ENCODE assay signal across 16 mouse cellular contexts in genomic region chr10:127185101-127185500, GRCm38 (mm10). TPM values are rescaled to one million over a fixed set of nuclear protein-coding genes. Genes with fewer than 3 reads are reported as not detected.
DNase-seq lines count a peak whose midpoint lies in the region; ATAC-seq lines count a peak whose summit lies in the region.
"Had no signal": no experiment of that assay in that cellular context is flagged by ENCODE, and none has a peak within 500 bp of the region (broad histone marks: within the 10 kb centered on the region; RNA-seq: fewer than 3 reads in every experiment).

No protein-coding gene starts in this region.

- H3K36me3 ChIP-seq in neural tube, embryonic 14.5 days (ENCODE audit: control insufficient read depth, insufficient read depth, low read length): no peaks in the 10 kb centered on the region; the same call in 1 of the 2 replicates
- H3K36me3 ChIP-seq in embryonic facial prominence, embryonic 10.5 days (replicated peaks): peaks cover 43% of the 10 kb centered on the region
- H3K36me3 ChIP-seq in kidney, embryonic 14.5 days (ENCODE audit: control insufficient read depth, insufficient read depth, low read length): peaks cover 12% of the 10 kb centered on the region; the same call in 1 of the 2 replicates

- 70% methylated on average over 9 of the region's 9 CpGs for WGBS in neural tube, embryonic 14.5 days
- WGBS in embryonic facial prominence, embryonic 10.5 days: 78% methylated on average over 9 of the region's 9 CpGs
- WGBS in kidney, embryonic 14.5 days: 72% methylated on average over 9 of the region's 9 CpGs

- H3K9me3 ChIP-seq in neural tube, embryonic 14.5 days (ENCODE audit: control insufficient read depth, low read length): no peaks in the 10 kb centered on the region
- no peaks in the 10 kb centered on the region for H3K9me3 ChIP-seq in embryonic facial prominence, embryonic 10.5 days
- H3K9me3 ChIP-seq in kidney, embryonic 14.5 days (ENCODE audit: control insufficient read depth, low read length): no peaks in the 10 kb centered on the region
- H3K9me3 ChIP-seq: embryonic facial prominence, embryonic 12.5 days; limb, embryonic 15.5 days; lung, embryonic 15.5 days had no signal

- H3K27me3 ChIP-seq in neural tube, embryonic 14.5 days (ENCODE audit: control insufficient read depth, insufficient read depth, low read length): 0 out of 2 replicates have a peak, but pooled peaks cover 3% of the 10 kb centered on the region
- H3K27me3 ChIP-seq in embryonic facial prominence, embryonic 10.5 days (replicated peaks; ENCODE audit: low read depth, poor library complexity, severe bottlenecking): peaks cover 55% of the 10 kb centered on the region
- H3K27me3 ChIP-seq in kidney, embryonic 14.5 days (ENCODE audit: control insufficient read depth, insufficient read depth, low read length): peaks cover 6% of the 10 kb centered on the region; the same call in 1 of the 2 replicates
- H3K27me3 ChIP-seq: CH12.LX had no signal

- no peak for ATAC-seq in neural tube, embryonic 14.5 days (ENCODE audit: low read depth)
- no peak for ATAC-seq in kidney, embryonic 14.5 days (ENCODE audit: low FRiP score, low TSS enrichment)
- ATAC-seq: forebrain, embryonic 14.5 days; intestine, embryonic 16.5 days had no signal

- intact Hi-C loops in heart, postnatal 36 days (cut with DNase I): no loop called here

- H3K4me2 ChIP-seq in neural tube, embryonic 14.5 days (ENCODE audit: low read depth, low read length): no peak overlapping the region
- no peak overlapping the region for H3K4me2 ChIP-seq in kidney, embryonic 14.5 days (replicated peaks; ENCODE audit: low read depth, low read length)
- H3K4me2 ChIP-seq: limb, embryonic 15.5 days; lung, embryonic 15.5 days had no signal

- DNase-seq in heart, adult 11 months: peak; percentile 90
- no peak for DNase-seq in heart, postnatal 36 days
- no peak for DNase-seq in neural tube, embryonic 10.5 days (ENCODE audit: extremely low spot score, low spot score)
- DNase-seq in ES-CJ7 (ENCODE audit: low read depth, low spot score): peak; percentile 86
- no peak for DNase-seq in embryonic facial prominence, embryonic 10.5 days (ENCODE audit: low spot score)
- DNase-seq in cerebellum, postnatal 25 days: no peak
- DNase-seq: adrenal gland, adult 8-10 months; gastrocnemius, postnatal 10 days had no signal

- H3K4me1 ChIP-seq in neural tube, embryonic 14.5 days (ENCODE audit: control insufficient read depth, insufficient read depth, low read length): peaks cover 26% of the 10 kb centered on the region
- H3K4me1 ChIP-seq in embryonic facial prominence, embryonic 10.5 days: peaks cover 64% of the 10 kb centered on the region
- peaks cover 27% of the 10 kb centered on the region for H3K4me1 ChIP-seq in kidney, embryonic 14.5 days (ENCODE audit: control insufficient read depth, insufficient read depth, low read length)

- no peak overlapping the region for H3K27ac ChIP-seq in neural tube, embryonic 14.5 days (ENCODE audit: low read depth, low read length)
- H3K27ac ChIP-seq in embryonic facial prominence, embryonic 10.5 days (replicated peaks): no peak overlapping the region
- H3K27ac ChIP-seq in kidney, embryonic 14.5 days (ENCODE audit: low read depth, low read length): no peak overlapping the region
- H3K27ac ChIP-seq: embryonic facial prominence, embryonic 12.5 days; limb, embryonic 15.5 days; lung, embryonic 15.5 days had no signal

- no peak overlapping the region for H3K4me3 ChIP-seq in neural tube, embryonic 14.5 days (ENCODE audit: low read depth, low read length)
- peak overlapping the region; percentile 43; the same call in 1 of the 2 replicates for H3K4me3 ChIP-seq in embryonic facial prominence, embryonic 10.5 days
- no peak overlapping the region for H3K4me3 ChIP-seq in kidney, embryonic 14.5 days (ENCODE audit: low read length)
- H3K4me3 ChIP-seq: embryonic facial prominence, embryonic 12.5 days; limb, embryonic 15.5 days; lung, embryonic 15.5 days had no signal

- 0 out of 2 replicates have a peak overlapping the region, but pooled peaks have one; percentile 11 for H3K9ac ChIP-seq in neural tube, embryonic 14.5 days (replicated peaks; ENCODE audit: low read depth, low read length)
- no peak overlapping the region for H3K9ac ChIP-seq in kidney, embryonic 14.5 days (ENCODE audit: low read depth, low read length)
- H3K9ac ChIP-seq: embryonic facial prominence, embryonic 12.5 days; limb, embryonic 15.5 days; lung, embryonic 15.5 days had no signal

RNA-seq across cellular contexts. Expression of gene Slc26a10, which starts 4.7 kb away (rescaled TPM):
- total RNA-seq in heart, postnatal 36 days (2021): 10 to 100 TPM; 17.2 to 23.1 TPM
- 0.80 and 1.3 TPM in 2 replicates for polyA plus RNA-seq in neural tube, embryonic 14.5 days (2014; fragmentation: Nextera tagmentation; extraction: Ambion mirVana)
- polyA plus RNA-seq in embryonic facial prominence, embryonic 10.5 days (2016; fragmentation: Nextera tagmentation; extraction: Ambion mirVana): 2.1 and 2.9 TPM in 2 replicates
- 2.0 and 2.3 TPM in 2 replicates for polyA plus RNA-seq in kidney, embryonic 14.5 days (2014; fragmentation: Nextera tagmentation; extraction: Ambion mirVana)

RNA-seq across cellular contexts. Expression of gene Arhgef25, which starts 4.8 kb away (rescaled TPM):
- 10 to 100 TPM; 12.4 to 12.8 TPM for total RNA-seq in heart, postnatal 36 days (2021)
- polyA plus RNA-seq in neural tube, embryonic 14.5 days (2014; fragmentation: Nextera tagmentation; extraction: Ambion mirVana): 24.2 and 31.0 TPM in 2 replicates
- polyA plus RNA-seq in embryonic facial prominence, embryonic 10.5 days (2016; fragmentation: Nextera tagmentation; extraction: Ambion mirVana): 26.9 and 29.6 TPM in 2 replicates
- polyA plus RNA-seq in kidney, embryonic 14.5 days (2014; fragmentation: Nextera tagmentation; extraction: Ambion mirVana): 31.0 and 32.9 TPM in 2 replicates

RNA-seq across cellular contexts. Expression of gene Dtx3, which starts 10.4 kb away (rescaled TPM):
- total RNA-seq in heart, postnatal 36 days (2021): 10 to 100 TPM; 25.8 to 29.4 TPM
- polyA plus RNA-seq in neural tube, embryonic 14.5 days (2014; fragmentation: Nextera tagmentation; extraction: Ambion mirVana): 224 and 231 TPM in 2 replicates
- 107 and 115 TPM in 2 replicates for polyA plus RNA-seq in embryonic facial prominence, embryonic 10.5 days (2016; fragmentation: Nextera tagmentation; extraction: Ambion mirVana)
- 107 and 117 TPM in 2 replicates for polyA plus RNA-seq in kidney, embryonic 14.5 days (2014; fragmentation: Nextera tagmentation; extraction: Ambion mirVana)

RNA-seq across cellular contexts. Expression of gene B4galnt1, which starts 20.1 kb away (rescaled TPM):
- total RNA-seq in heart, postnatal 36 days (2021): 1 to 10 TPM; 1.6 to 2.7 TPM
- polyA plus RNA-seq in neural tube, embryonic 14.5 days (2014; fragmentation: Nextera tagmentation; extraction: Ambion mirVana): 79.3 and 93.4 TPM in 2 replicates
- polyA plus RNA-seq in embryonic facial prominence, embryonic 10.5 days (2016; fragmentation: Nextera tagmentation; extraction: Ambion mirVana): 3.0 and 3.8 TPM in 2 replicates
- polyA plus RNA-seq in kidney, embryonic 14.5 days (2014; fragmentation: Nextera tagmentation; extraction: Ambion mirVana): 6.2 and 8.7 TPM in 2 replicates

RNA-seq across cellular contexts. Expression of gene Pip4k2c, which starts 26.3 kb away (rescaled TPM):
- total RNA-seq in heart, postnatal 36 days (2021): 10 to 100 TPM; 26.9 to 29.9 TPM
- polyA plus RNA-seq in neural tube, embryonic 14.5 days (2014; fragmentation: Nextera tagmentation; extraction: Ambion mirVana): 15.5 and 18.1 TPM in 2 replicates
- polyA plus RNA-seq in embryonic facial prominence, embryonic 10.5 days (2016; fragmentation: Nextera tagmentation; extraction: Ambion mirVana): 25.3 and 25.9 TPM in 2 replicates
- 19.2 and 31.0 TPM in 2 replicates for polyA plus RNA-seq in kidney, embryonic 14.5 days (2014; fragmentation: Nextera tagmentation; extraction: Ambion mirVana)

Comparison
In these comparisons a context has a peak if more than half of its experiments do, and no peak if none do; other contexts are left out.
1. DNase-seq: peak in heart, adult 11 months (single experiment) and ES-CJ7 (single experiment); none in heart, postnatal 36 days (0 of 2), neural tube, embryonic 10.5 days (single experiment), embryonic facial prominence, embryonic 10.5 days (single experiment) and cerebellum, postnatal 25 days (0 of 2).